Mouse (Mus musculus): ENCODE data around the gene Olfr70. TPM values are rescaled to one million over a fixed set of nuclear protein-coding genes. Genes with fewer than 3 reads are reported as not detected.

Gene Olfr70
- polyA plus RNA-seq, 1 experiment from 2014 or later = not detected

- no peaks in the 10 kb centered on the region for H3K27me3 ChIP-seq (ENCODE audit: control insufficient read depth, insufficient read depth, low read length)
- H3K9me3 ChIP-seq (ENCODE audit: control insufficient read depth, low read depth, low read length) = no peaks in the 10 kb centered on the region
- no peak overlapping the region for H3K4me2 ChIP-seq (replicated peaks; ENCODE audit: low read depth, low read length)
- H3K4me1 ChIP-seq (ENCODE audit: control insufficient read depth, insufficient read depth, low read length) = 0 out of 2 replicates have a peak, but pooled peaks cover 3% of the 10 kb centered on the region
- no peak for ATAC-seq (ENCODE audit: insufficient number of reproducible peaks, insufficient read depth, low FRiP score, low read depth)
- H3K9ac ChIP-seq (replicated peaks; ENCODE audit: low read depth, low read length) = no peak overlapping the region
- WGBS = 79% methylated on average over 4 of the region's 4 CpGs
- H3K4me3 ChIP-seq (ENCODE audit: low read depth, low read length) = no peak overlapping the region
- peaks cover 17% of the 10 kb centered on the region for H3K36me3 ChIP-seq (ENCODE audit: control insufficient read depth, insufficient read depth, low read length)
- H3K27ac ChIP-seq (ENCODE audit: low read length) = no peak overlapping the region
Measured at GRCm38 (mm10) chr4:43675608-43676007, 25.0 kb downstream of the Olfr70 start.

- Histone ChIP-seq H3K27ac (ENCODE audit: low read length) (no peak overlapping the region), H3K9me3 (ENCODE audit: control insufficient read depth, low read depth, low read length) (no peaks in the 10 kb centered on the region), H3K27me3 (ENCODE audit: control insufficient read depth, insufficient read depth, low read length) (no peaks in the 10 kb centered on the region), H3K4me2 (replicated peaks; ENCODE audit: low read depth, low read length) (no peak overlapping the region), H3K9ac (replicated peaks; ENCODE audit: low read depth, low read length) (no peak overlapping the region), H3K36me3 (ENCODE audit: control insufficient read depth, insufficient read depth, low read length) (peaks cover 17% of the 10 kb centered on the region), H3K4me3 (ENCODE audit: low read depth, low read length) (no peak overlapping the region), H3K4me1 (ENCODE audit: control insufficient read depth, insufficient read depth, low read length) (peaks cover 5% of the 10 kb centered on the region; the same call in 1 of the 2 replicates)
- WGBS = 69% methylated on average over 5 of the region's 5 CpGs
- ATAC-seq (ENCODE audit: insufficient number of reproducible peaks, insufficient read depth, low FRiP score, low read depth) = no peak
Measured at GRCm38 (mm10) chr4:43674974-43675373, 25.6 kb downstream of the Olfr70 start.

- Histone ChIP-seq H3K9me3 (ENCODE audit: control insufficient read depth, low read depth, low read length) (no peaks in the 10 kb centered on the region), H3K4me3 (ENCODE audit: low read depth, low read length) (no peak overlapping the region), H3K27me3 (ENCODE audit: control insufficient read depth, insufficient read depth, low read length) (no peaks in the 10 kb centered on the region), H3K36me3 (ENCODE audit: control insufficient read depth, insufficient read depth, low read length) (peaks cover 17% of the 10 kb centered on the region), H3K9ac (replicated peaks; ENCODE audit: low read depth, low read length) (no peak overlapping the region), H3K4me2 (replicated peaks; ENCODE audit: low read depth, low read length) (no peak overlapping the region), H3K4me1 (ENCODE audit: control insufficient read depth, insufficient read depth, low read length) (peaks cover 10% of the 10 kb centered on the region; the same call in 1 of the 2 replicates), H3K27ac (ENCODE audit: low read length) (no peak overlapping the region)
- no peak for ATAC-seq (ENCODE audit: insufficient number of reproducible peaks, insufficient read depth, low FRiP score, low read depth)
- whole genome bisulfite sequencing = 74% methylated on average over 8 of the region's 8 CpGs
Measured at GRCm38 (mm10) chr4:43673703-43674102, 26.9 kb downstream of the Olfr70 start.

- no peaks in the 10 kb centered on the region for H3K9me3 ChIP-seq (ENCODE audit: control insufficient read depth, low read depth, low read length)
Measured at GRCm38 (mm10) chr4:43672070-43672469, 28.5 kb downstream of the Olfr70 start.

GRCm38 (mm10) chr4:43669428-43669794 lies 31.2 kb downstream of the Olfr70 start:
- Histone ChIP-seq H3K9me3 (ENCODE audit: control insufficient read depth, low read depth, low read length) (no peaks in the 10 kb centered on the region), H3K9ac (replicated peaks; ENCODE audit: low read depth, low read length) (peak overlapping the region; percentile 89), H3K36me3 (ENCODE audit: control insufficient read depth, insufficient read depth, low read length) (peaks cover under 1% of the 10 kb centered on the region; the same call in 1 of the 2 replicates), H3K27me3 (ENCODE audit: control insufficient read depth, insufficient read depth, low read length) (0 out of 2 replicates have a peak, but pooled peaks cover 4% of the 10 kb centered on the region), H3K4me1 (ENCODE audit: control insufficient read depth, insufficient read depth, low read length) (peaks cover 13% of the 10 kb centered on the region; the same call in 1 of the 2 replicates), H3K4me3 (ENCODE audit: low read depth, low read length) (peak overlapping the region; percentile 85), H3K27ac (ENCODE audit: low read length) (peak overlapping the region; percentile 48; the same call in 1 of the 2 replicates), H3K4me2 (replicated peaks; ENCODE audit: low read depth, low read length) (peak overlapping the region; percentile 79)
- 0% methylated on average over 14 of the region's 25 CpGs for WGBS
- peak; percentile 76 for ATAC-seq (ENCODE audit: insufficient number of reproducible peaks, insufficient read depth, low FRiP score, low read depth)

More at GRCm38 (mm10) chr4:43672070-43672469, 28.5 kb downstream of the Olfr70 start:
- no peak for ATAC-seq (ENCODE audit: insufficient number of reproducible peaks, insufficient read depth, low FRiP score, low read depth)
- Histone ChIP-seq H3K4me2 (replicated peaks; ENCODE audit: low read depth, low read length) (no peak overlapping the region), H3K4me3 (ENCODE audit: low read depth, low read length) (no peak overlapping the region), H3K36me3 (ENCODE audit: control insufficient read depth, insufficient read depth, low read length) (peaks cover 10% of the 10 kb centered on the region; the same call in 1 of the 2 replicates), H3K27ac (ENCODE audit: low read length) (no peak overlapping the region), H3K27me3 (ENCODE audit: control insufficient read depth, insufficient read depth, low read length) (no peaks in the 10 kb centered on the region), H3K9ac (replicated peaks; ENCODE audit: low read depth, low read length) (no peak overlapping the region), H3K4me1 (ENCODE audit: control insufficient read depth, insufficient read depth, low read length) (peaks cover 13% of the 10 kb centered on the region; the same call in 1 of the 2 replicates)
- 9% methylated on average over 2 of the region's 2 CpGs for WGBS

GRCm38 (mm10) chr4:43668782-43669427 lies 31.7 kb downstream of the Olfr70 start, which contains the start of the genes Tmem8b and Fam221b:
Gene Tmem8b, plus strand, starts transcription at chr4:43668971.
Gene Fam221b, minus strand, starts transcription at chr4:43669145.
- WGBS = 2% methylated on average over 36 of the region's 41 CpGs

GRCm38 (mm10) chr4:43666412-43666811 lies 34.2 kb downstream of the Olfr70 start:
- 0 out of 2 replicates have a peak, but pooled peaks cover 4% of the 10 kb centered on the region for H3K27me3 ChIP-seq (ENCODE audit: control insufficient read depth, insufficient read depth, low read length)
- no peak overlapping the region for H3K9ac ChIP-seq (replicated peaks; ENCODE audit: low read depth, low read length)
- H3K4me1 ChIP-seq (ENCODE audit: control insufficient read depth, insufficient read depth, low read length) = peaks cover 10% of the 10 kb centered on the region; the same call in 1 of the 2 replicates
- no peak for ATAC-seq (ENCODE audit: insufficient number of reproducible peaks, insufficient read depth, low FRiP score, low read depth)
- no peak overlapping the region for H3K27ac ChIP-seq (ENCODE audit: low read length)
- no peaks in the 10 kb centered on the region for H3K9me3 ChIP-seq (ENCODE audit: control insufficient read depth, low read depth, low read length)
- H3K4me2 ChIP-seq (replicated peaks; ENCODE audit: low read depth, low read length) = no peak overlapping the region
- 27% methylated on average over 4 of the region's 4 CpGs for WGBS
- no peaks in the 10 kb centered on the region for H3K36me3 ChIP-seq (ENCODE audit: control insufficient read depth, insufficient read depth, low read length)
- no peak overlapping the region for H3K4me3 ChIP-seq (ENCODE audit: low read depth, low read length)

More at GRCm38 (mm10) chr4:43668782-43669427, 31.7 kb downstream of the Olfr70 start, which contains the start of the genes Tmem8b and Fam221b:
- H3K9ac ChIP-seq (replicated peaks; ENCODE audit: low read depth, low read length) = peak within 1 kb of the TSS; percentile 89
- no peaks in the 10 kb centered on the region for H3K36me3 ChIP-seq (ENCODE audit: control insufficient read depth, insufficient read depth, low read length)
- peaks cover 13% of the 10 kb centered on the region; the same call in 1 of the 2 replicates for H3K4me1 ChIP-seq (ENCODE audit: control insufficient read depth, insufficient read depth, low read length)
- H3K27ac ChIP-seq (ENCODE audit: low read length) = peak within 1 kb of the TSS; percentile 48; the same call in 1 of the 2 replicates
- peak within 1 kb of the TSS; percentile 85 for H3K4me3 ChIP-seq (ENCODE audit: low read depth, low read length)
- peak; percentile 91 for ATAC-seq (ENCODE audit: insufficient number of reproducible peaks, insufficient read depth, low FRiP score, low read depth)
- 0 out of 2 replicates have a peak, but pooled peaks cover 4% of the 10 kb centered on the region for H3K27me3 ChIP-seq (ENCODE audit: control insufficient read depth, insufficient read depth, low read length)
- no peaks in the 10 kb centered on the region for H3K9me3 ChIP-seq (ENCODE audit: control insufficient read depth, low read depth, low read length)
- peak within 1 kb of the TSS; percentile 79 for H3K4me2 ChIP-seq (replicated peaks; ENCODE audit: low read depth, low read length)

GRCm38 (mm10) chr4:43657146-43657545 lies 43.5 kb downstream of the Olfr70 start:
- WGBS = 51% methylated on average over 4 of the region's 4 CpGs
- Histone ChIP-seq H3K27ac (ENCODE audit: low read length) (no peak overlapping the region), H3K27me3 (ENCODE audit: control insufficient read depth, insufficient read depth, low read length) (no peaks in the 10 kb centered on the region), H3K9me3 (ENCODE audit: control insufficient read depth, low read depth, low read length) (no peaks in the 10 kb centered on the region), H3K4me2 (replicated peaks; ENCODE audit: low read depth, low read length) (peak overlapping the region; percentile 30), H3K9ac (replicated peaks; ENCODE audit: low read depth, low read length) (no peak overlapping the region), H3K4me1 (ENCODE audit: control insufficient read depth, insufficient read depth, low read length) (peaks cover 2% of the 10 kb centered on the region; the same call in 1 of the 2 replicates), H3K36me3 (ENCODE audit: control insufficient read depth, insufficient read depth, low read length) (no peaks in the 10 kb centered on the region), H3K4me3 (ENCODE audit: low read depth, low read length) (peak overlapping the region; percentile 69)
- ATAC-seq (ENCODE audit: insufficient number of reproducible peaks, insufficient read depth, low FRiP score, low read depth) = no peak

All from stomach, embryonic 14.5 days (tissue).